Mouse (Mus musculus): ENCODE measurements around the gene Pcyt1a.

- TF ChIP-seq POLR2A (IDR thresholded peaks at IDR 0.05; ENCODE audit: insufficient read depth, low read length) (no peak), CTCF (IDR thresholded peaks at IDR 0.05; ENCODE audit: low read depth, low read length) (no peak)
Measured at GRCm38 (mm10) chr16:32516006-32516962, 85.6 kb downstream of the Pcyt1a start.
